Mouse (Mus musculus) intestine, embryonic 15.5 days (tissue): Measurements from ENCODE around the gene Oxt. TPM values are rescaled to one million over a fixed set of nuclear protein-coding genes. Genes with fewer than 3 reads are reported as not detected.
A peak's percentile ranks its signal among the peaks of the same experiment; 100 is the strongest.
"Not testable (repeated sequence)": the region's sequence is repeated elsewhere in the genome, so short reads cannot be mapped to it uniquely, and the experiment has no call there.

Experiments used
- ATAC-seq: fragments of 200-750 bp; cut with Nextera tagmentation; 2 replicates; pipeline ENCODE4 v1.8.0; 2017; ENCODE audit warnings: moderate TSS enrichment, moderate library complexity
- H3K27ac ChIP-seq: fragments of 300-500 bp; sonication (generic); 2 replicates; pipeline ENCODE4 v1.5.1; 2015; ENCODE audit warnings: mild to moderate bottlenecking, inconsistent platforms
- H3K27me3 ChIP-seq: fragments of 300-500 bp; sonication (generic); replicated peaks from 2 replicates; pipeline ENCODE4 v1.6.1; 2015; ENCODE audit warnings: inconsistent platforms
- H3K36me3 ChIP-seq: fragments of 300-500 bp; sonication (generic); 2 replicates; pipeline ENCODE4 v1.6.1; 2015; ENCODE audit warnings: inconsistent platforms
- H3K4me1 ChIP-seq: fragments of 300-500 bp; sonication (generic); replicated peaks from 2 replicates; pipeline ENCODE4 v1.6.1; 2015; ENCODE audit warnings: inconsistent platforms
- H3K4me2 ChIP-seq: fragments of 300-500 bp; sonication (generic); replicated peaks from 2 replicates; pipeline ENCODE4 v1.6.1; 2015; ENCODE audit warnings: mild to moderate bottlenecking, inconsistent platforms
- H3K4me3 ChIP-seq: fragments of 300-500 bp; sonication (generic); replicated peaks from 2 replicates; pipeline ENCODE4 v1.5.1; 2015; ENCODE audit warnings: inconsistent platforms
- H3K9ac ChIP-seq: fragments of 300-500 bp; sonication (generic); 2 replicates; pipeline ENCODE4 v1.6.1; 2015; ENCODE audit warnings: inconsistent platforms
- H3K9me3 ChIP-seq: fragments of 300-500 bp; sonication (generic); 2 replicates; pipeline ENCODE4 v1.6.1; 2016; ENCODE audit warnings: inconsistent platforms
- WGBS: fragments of 180-500 bp; shearing (Covaris S2); methylation state at CpG from one replicate; pipeline ENCODE4 v1.1.7; 2015; 5-methylcytosine and 5-hydroxymethylcytosine counted together
- polyA plus RNA-seq: library from polyadenylated mRNA; unstranded; fragments of >200 nt; fragmentation: Nextera tagmentation; extraction: Ambion mirVana; gene quantifications from 2 replicates; pipeline ENCODE4 v1.2.1, GENCODE M21; 2015

Gene Oxt
- polyA plus RNA-seq, 1 experiment from 2014 or later: not detected

DNA sequence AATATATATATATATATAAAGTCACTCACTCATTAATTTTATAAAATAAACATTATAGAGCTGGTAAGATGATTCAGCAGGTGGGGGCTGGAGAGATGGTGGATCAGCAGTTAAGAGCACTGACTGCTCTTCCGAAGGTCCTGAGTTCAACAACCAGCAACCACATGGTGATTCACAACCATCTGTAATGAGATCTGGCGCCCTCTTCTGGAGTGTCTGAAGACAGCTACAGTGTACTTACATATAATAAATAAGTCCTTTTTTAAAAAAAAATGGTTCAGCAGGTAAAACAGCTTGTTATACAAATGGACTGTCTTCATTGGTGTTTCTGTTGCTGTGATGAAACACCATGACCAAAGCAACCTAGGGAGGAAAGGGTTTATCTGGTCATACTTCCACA, 18.0 kb upstream of the Oxt start:
- Histone ChIP-seq H3K27me3 (no peaks in the 10 kb centered on the region), H3K4me1 (peaks cover 5% of the 10 kb centered on the region), H3K9me3 (no peaks in the 10 kb centered on the region), H3K27ac (no peak overlapping the region), H3K4me2 (no peak overlapping the region), H3K4me3 (no peak overlapping the region), H3K9ac (no peak overlapping the region), H3K36me3 (peaks cover 9% of the 10 kb centered on the region; the same call in 1 of the 2 replicates)
- 76% methylated on average over 2 of the region's 2 CpGs for WGBS
- no peak for ATAC-seq

DNA sequence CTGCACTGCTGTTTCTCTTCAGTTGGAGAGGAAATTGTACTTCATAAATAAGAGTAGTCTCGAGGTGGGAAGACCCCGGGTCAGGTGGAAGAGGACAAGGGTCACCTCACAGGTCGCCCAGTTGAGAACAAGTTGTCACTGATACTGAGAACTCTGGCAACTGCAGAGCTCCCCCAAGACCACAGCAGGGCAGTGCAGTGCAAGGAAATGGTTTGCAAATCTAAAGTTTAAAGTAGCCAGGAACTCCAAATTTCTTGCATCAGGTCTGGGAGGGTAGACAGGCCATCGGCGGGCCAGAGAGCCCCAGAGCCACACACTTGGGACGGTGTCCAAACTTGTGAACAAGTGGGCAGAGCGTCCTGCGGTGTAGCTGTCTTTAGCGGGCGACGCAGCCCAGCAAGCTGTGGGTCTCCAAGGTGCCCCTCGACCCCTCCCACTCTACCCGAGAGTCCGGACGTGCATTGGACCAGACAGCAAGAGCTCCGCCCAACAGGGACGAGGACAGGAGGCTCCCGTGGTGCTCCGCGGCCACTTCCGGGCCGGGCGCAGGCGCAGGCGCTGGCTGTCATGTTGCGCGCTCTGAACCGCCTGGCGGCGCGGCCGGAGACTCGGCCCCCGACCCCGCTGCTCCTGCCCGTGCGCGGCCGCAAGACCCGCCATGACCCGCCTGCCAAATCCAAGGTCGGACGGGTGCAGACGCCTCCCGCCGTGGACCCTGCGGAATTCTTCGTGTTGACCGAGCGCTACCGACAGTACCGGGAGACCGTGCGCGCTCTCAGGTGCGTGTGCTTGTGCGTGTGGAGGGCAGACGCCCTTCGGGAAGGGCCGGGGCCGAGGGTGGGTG, 12.5 kb upstream of the Oxt start, which contains the start of gene Mrps26:
Gene Mrps26, plus strand, starts transcription at position 531 of the 844 bp plus-strand sequence.
- under 1% methylated on average over 61 of the region's 61 CpGs for WGBS
- H3K9me3 ChIP-seq: no peaks in the 10 kb centered on the region
- H3K4me1 ChIP-seq: peaks cover 16% of the 10 kb centered on the region
- peak within 1 kb of the TSS; percentile 70 for H3K27ac ChIP-seq
- H3K9ac ChIP-seq: peak within 1 kb of the TSS; percentile 88
- no peaks in the 10 kb centered on the region for H3K27me3 ChIP-seq
- ATAC-seq: peak; percentile 100
- peaks cover 6% of the 10 kb centered on the region for H3K36me3 ChIP-seq
- H3K4me2 ChIP-seq: peak within 1 kb of the TSS; percentile 81
- H3K4me3 ChIP-seq: peak within 1 kb of the TSS; percentile 93

DNA sequence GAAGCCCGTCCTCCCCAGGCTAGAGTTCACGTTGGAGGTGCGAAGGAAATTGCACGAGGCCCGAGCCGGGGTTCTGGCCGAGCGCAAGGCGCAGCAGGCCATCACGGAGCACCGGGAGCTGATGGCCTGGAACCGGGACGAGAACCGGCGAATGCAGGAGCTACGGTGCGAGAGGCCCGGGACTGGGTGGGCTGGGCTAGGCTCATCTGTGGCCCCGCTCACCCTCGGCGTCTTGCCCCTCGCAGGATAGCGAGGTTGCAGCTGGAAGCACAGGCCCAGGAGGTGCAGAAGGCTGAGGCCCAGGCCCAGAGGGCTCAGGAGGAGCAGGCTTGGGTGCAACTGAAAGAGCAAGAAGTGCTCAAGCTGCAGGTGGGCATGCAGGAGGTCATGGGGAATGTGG, 11.9 kb upstream of the Oxt start:
- no peak for ATAC-seq
- 0 out of 2 replicates have a peak overlapping the region, but pooled peaks have one; percentile 40 for H3K27ac ChIP-seq
- WGBS: 0% methylated on average over 19 of the region's 23 CpGs

DNA sequence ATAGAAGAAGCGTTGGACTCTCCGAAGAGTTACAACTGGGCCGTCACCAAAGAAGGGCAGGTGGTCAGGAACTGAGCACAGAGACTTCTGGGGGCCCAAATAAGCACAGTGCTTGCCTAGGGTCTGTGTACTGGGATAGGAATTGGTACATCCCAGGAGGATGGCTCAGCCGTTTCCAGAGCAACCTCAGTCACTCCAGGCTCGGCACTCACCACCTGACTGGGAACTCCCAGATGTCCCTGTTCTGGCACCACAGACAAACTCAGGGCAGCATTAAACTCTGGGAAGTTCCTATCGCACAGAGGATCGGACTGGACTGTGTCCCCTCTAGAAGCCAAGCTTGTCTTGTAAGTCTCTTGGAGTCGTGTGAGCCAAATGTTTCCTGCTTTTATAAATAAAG, 11.0 kb upstream of the Oxt start:
- peaks cover 6% of the 10 kb centered on the region for H3K36me3 ChIP-seq
- H3K4me1 ChIP-seq: peaks cover 16% of the 10 kb centered on the region
- H3K27ac ChIP-seq: no peak overlapping the region
- H3K9me3 ChIP-seq: no peaks in the 10 kb centered on the region
- H3K9ac ChIP-seq: peak overlapping the region; percentile 88; the same call in 1 of the 2 replicates
- H3K27me3 ChIP-seq: no peaks in the 10 kb centered on the region
- H3K4me2 ChIP-seq: peak overlapping the region; percentile 81
- ATAC-seq: no peak
- WGBS: 81% methylated on average over 8 of the region's 8 CpGs
- H3K4me3 ChIP-seq: peak overlapping the region; percentile 93; the same call in 1 of the 2 replicates

More for the DNA sequence above, 11.9 kb upstream of the Oxt start:
- Histone ChIP-seq H3K4me2 (peak overlapping the region; percentile 81), H3K4me3 (peak overlapping the region; percentile 93), H3K4me1 (peaks cover 16% of the 10 kb centered on the region), H3K9me3 (no peaks in the 10 kb centered on the region), H3K36me3 (peaks cover 6% of the 10 kb centered on the region), H3K27me3 (no peaks in the 10 kb centered on the region), H3K9ac (peak overlapping the region; percentile 88)

DNA sequence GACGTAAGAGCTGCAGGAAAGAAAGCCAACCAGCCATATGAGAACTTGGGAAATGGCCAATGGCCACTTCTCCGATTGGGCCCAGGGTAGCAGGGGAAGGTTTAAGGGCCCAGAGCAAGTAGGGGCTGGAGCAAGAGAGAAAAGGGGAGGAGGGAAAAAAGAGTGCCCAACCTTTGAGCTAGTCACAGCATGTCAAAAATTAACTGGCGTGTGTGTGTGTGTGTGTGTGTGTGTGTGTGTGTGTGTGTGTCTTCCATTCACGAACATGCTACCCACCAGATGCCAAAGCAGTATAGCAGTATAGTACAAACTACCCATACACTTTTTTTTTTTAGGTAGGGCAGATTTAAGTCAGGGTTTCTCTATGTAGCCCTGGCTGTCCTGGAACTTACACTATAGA, 7.1 kb upstream of the Oxt start:
- 76% methylated on average over 4 of the region's 4 CpGs for WGBS
- Histone ChIP-seq H3K27me3 (no peaks in the 10 kb centered on the region), H3K9me3 (no peaks in the 10 kb centered on the region), H3K4me2 (no peak overlapping the region), H3K27ac (no peak overlapping the region), H3K9ac (no peak overlapping the region), H3K4me1 (peaks cover 9% of the 10 kb centered on the region), H3K36me3 (peaks cover 6% of the 10 kb centered on the region), H3K4me3 (no peak overlapping the region)
- no peak for ATAC-seq

DNA sequence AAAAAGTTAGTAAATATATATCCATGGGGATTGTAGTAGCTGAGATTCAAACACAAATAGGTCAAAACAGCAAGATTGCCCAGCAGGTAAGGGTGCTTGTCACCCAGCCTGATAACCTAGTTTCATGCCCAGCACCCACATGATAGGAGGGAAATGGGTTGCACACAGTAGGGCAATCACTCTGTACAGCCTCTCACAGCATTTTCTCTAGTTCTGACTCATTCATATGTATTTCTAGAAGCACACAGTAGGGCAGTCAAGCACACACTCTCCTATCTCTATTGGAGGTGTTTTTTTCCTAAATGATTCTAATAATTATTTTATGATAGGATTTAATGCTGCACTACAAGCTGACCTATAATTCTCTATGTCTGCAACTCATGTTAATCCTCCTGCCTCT, 6.0 kb upstream of the Oxt start:
- Histone ChIP-seq H3K4me2 (no peak overlapping the region), H3K9ac (no peak overlapping the region), H3K9me3 (no peaks in the 10 kb centered on the region), H3K27me3 (peaks cover 1% of the 10 kb centered on the region; the same call in 1 of the 2 replicates), H3K4me3 (no peak overlapping the region), H3K4me1 (peaks cover 2% of the 10 kb centered on the region), H3K27ac (no peak overlapping the region), H3K36me3 (peaks cover 6% of the 10 kb centered on the region)
- no peak for ATAC-seq

DNA sequence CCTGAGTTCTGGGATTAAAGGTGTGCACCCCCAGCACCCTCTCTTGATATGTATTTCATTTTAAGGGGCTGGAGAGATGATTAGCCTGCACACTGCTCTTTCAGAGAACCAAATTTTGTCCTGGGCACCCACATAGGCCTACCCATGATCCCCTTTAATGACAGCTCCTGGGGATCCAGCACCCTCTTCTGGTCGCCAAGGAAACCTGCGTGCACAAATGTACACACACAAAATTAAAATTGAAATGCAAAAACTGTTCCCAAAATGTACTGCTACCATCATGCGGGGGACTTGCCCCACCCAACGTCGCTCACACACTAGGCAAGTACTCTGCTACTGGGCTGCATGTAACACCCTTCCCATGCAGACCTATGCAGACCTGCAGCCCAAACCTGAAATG, 1.0 kb upstream of the Oxt start:
- peaks cover 10% of the 10 kb centered on the region for H3K4me1 ChIP-seq
- H3K9ac ChIP-seq: no peak overlapping the region
- no peaks in the 10 kb centered on the region for H3K36me3 ChIP-seq
- no peaks in the 10 kb centered on the region for H3K9me3 ChIP-seq
- H3K27ac ChIP-seq: no peak overlapping the region
- ATAC-seq: no peak
- H3K4me2 ChIP-seq: no peak overlapping the region
- H3K4me3 ChIP-seq: no peak overlapping the region
- 82% methylated on average over 5 of the region's 5 CpGs for WGBS
- H3K27me3 ChIP-seq: peaks cover 48% of the 10 kb centered on the region

DNA sequence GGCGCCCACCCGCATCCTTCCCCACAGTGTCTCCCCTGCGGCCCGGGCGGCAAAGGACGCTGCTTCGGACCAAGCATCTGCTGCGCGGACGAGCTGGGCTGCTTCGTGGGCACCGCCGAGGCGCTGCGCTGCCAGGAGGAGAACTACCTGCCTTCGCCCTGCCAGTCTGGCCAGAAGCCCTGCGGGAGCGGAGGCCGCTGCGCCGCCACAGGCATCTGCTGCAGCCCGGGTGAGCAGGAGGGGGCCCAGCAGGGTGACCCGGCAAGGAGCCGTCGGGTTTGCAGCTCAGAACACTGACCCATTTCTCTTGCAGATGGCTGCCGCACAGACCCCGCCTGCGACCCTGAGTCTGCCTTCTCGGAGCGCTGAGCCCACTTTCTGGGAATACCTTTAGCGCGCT, 591 bp downstream of the Oxt start:
- Histone ChIP-seq H3K4me3 (peak overlapping the region; percentile 32), H3K4me2 (peak overlapping the region; percentile 64), H3K27me3 (peaks cover 64% of the 10 kb centered on the region), H3K9ac (peak overlapping the region; percentile 32), H3K4me1 (peaks cover 23% of the 10 kb centered on the region)
- not testable (repeated sequence) for ATAC-seq, H3K36me3 ChIP-seq, H3K9me3 ChIP-seq, H3K27ac ChIP-seq
- WGBS: 4% methylated on average over 32 of the region's 32 CpGs

DNA sequence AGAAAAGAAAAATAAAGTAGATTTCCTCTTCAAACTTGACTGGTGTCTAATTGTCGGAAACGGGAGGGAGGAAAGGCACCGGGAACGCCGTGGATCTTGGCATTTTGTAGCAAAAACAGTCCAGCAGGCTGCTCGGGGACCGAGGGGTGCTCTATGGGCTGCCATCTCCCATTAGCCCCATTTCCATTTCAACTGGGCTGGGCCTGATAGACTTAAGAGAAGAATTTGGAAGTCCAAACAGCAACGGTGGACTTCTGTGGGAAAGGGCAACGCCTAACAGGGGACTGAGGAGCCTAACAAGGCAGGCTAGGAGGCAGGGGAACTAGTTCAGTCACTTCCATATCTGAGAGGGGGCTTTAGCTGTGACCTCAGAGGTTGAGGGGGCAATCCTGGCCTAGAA, 1.0 kb downstream of the Oxt start:
- H3K36me3 ChIP-seq: no peaks in the 10 kb centered on the region
- no peak overlapping the region for H3K27ac ChIP-seq
- WGBS: 9% methylated on average over 9 of the region's 9 CpGs
- ATAC-seq: 0 out of 2 replicates have a peak, but pooled peaks have one; percentile 16
- peak overlapping the region; percentile 64 for H3K4me2 ChIP-seq
- peaks cover 69% of the 10 kb centered on the region for H3K27me3 ChIP-seq
- no peak overlapping the region for H3K9ac ChIP-seq
- peaks cover 23% of the 10 kb centered on the region for H3K4me1 ChIP-seq
- peak overlapping the region; percentile 32 for H3K4me3 ChIP-seq
- H3K9me3 ChIP-seq: no peaks in the 10 kb centered on the region

DNA sequence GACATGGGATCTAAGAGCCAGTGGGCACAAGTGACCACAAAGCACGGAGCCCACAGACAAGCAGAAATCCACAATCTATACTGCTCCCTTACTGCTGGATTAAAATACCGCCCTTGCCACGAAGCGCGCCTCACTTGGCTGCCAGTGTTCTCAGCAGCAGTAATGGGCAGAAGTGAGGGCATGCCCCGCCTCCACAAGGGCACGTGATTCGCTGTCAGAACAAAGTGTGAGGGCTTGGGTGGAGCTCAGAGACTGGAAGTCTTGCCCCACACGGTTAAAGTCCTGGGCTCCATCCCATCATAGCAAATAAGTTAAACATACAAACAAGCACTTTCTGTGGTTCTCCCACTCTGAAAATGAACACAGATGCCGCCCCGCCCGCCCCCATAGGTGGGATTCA, 1.7 kb downstream of the Oxt start:
- Histone ChIP-seq H3K4me2 (peak overlapping the region; percentile 64), H3K4me3 (no peak overlapping the region), H3K4me1 (peaks cover 23% of the 10 kb centered on the region), H3K27me3 (peaks cover 75% of the 10 kb centered on the region), H3K9me3 (no peaks in the 10 kb centered on the region), H3K36me3 (no peaks in the 10 kb centered on the region), H3K27ac (no peak overlapping the region), H3K9ac (no peak overlapping the region)
- ATAC-seq: peak; percentile 73
- 6% methylated on average over 12 of the region's 12 CpGs for WGBS

DNA sequence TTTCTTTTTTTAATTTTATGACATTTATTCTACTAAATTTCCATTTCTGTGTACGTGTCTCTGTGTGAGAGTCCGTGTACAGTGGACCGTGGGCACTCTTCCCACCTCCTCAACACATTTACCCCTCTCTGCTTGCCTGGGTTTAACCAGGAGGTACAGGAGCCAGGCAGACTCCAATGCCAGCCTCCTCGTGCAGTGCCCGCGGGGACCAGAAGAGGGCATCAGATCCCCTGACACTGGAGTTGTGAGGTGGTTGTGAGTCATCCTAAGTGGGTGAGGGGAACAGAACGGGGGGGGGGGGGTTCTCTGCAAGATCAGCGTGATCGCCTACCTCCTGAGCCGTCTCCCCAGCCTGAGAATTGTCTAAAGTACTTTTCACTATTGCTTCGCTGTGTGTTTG, 2.2 kb downstream of the Oxt start:
- Histone ChIP-seq H3K9me3 (no peaks in the 10 kb centered on the region), H3K36me3 (no peaks in the 10 kb centered on the region), H3K4me3 (no peak overlapping the region), H3K4me2 (no peak overlapping the region), H3K27me3 (peaks cover 77% of the 10 kb centered on the region), H3K4me1 (peaks cover 23% of the 10 kb centered on the region), H3K9ac (no peak overlapping the region), H3K27ac (no peak overlapping the region)
- 11% methylated on average over 11 of the region's 11 CpGs for WGBS
- 0 out of 2 replicates have a peak, but pooled peaks have one; percentile 14 for ATAC-seq

DNA sequence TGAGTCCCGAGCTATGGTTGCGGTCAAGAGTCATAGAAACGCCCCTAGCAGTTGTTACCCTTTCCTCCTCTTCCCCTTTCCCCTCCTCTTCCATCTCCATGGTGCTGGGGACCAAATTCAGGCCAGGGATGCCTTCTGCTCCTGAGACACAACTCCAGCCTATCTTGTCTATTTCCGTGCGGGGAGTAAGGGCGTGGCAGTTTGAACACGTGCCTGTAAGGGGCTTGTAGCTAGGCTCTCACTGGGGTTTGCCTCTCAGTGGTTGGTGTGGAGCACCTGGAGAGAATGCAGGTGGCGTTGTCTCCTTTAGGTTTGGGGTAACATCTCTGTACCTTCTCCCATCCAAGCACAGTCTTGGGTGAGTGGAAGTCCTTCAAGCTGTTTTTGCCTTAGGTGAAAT, 3.8 kb downstream of the Oxt start:
- Histone ChIP-seq H3K27me3 (peaks cover 81% of the 10 kb centered on the region), H3K4me2 (no peak overlapping the region), H3K9me3 (no peaks in the 10 kb centered on the region), H3K36me3 (no peaks in the 10 kb centered on the region), H3K4me3 (no peak overlapping the region), H3K9ac (no peak overlapping the region), H3K27ac (no peak overlapping the region), H3K4me1 (peaks cover 23% of the 10 kb centered on the region)
- WGBS: 3% methylated on average over 8 of the region's 8 CpGs
- no peak for ATAC-seq

DNA sequence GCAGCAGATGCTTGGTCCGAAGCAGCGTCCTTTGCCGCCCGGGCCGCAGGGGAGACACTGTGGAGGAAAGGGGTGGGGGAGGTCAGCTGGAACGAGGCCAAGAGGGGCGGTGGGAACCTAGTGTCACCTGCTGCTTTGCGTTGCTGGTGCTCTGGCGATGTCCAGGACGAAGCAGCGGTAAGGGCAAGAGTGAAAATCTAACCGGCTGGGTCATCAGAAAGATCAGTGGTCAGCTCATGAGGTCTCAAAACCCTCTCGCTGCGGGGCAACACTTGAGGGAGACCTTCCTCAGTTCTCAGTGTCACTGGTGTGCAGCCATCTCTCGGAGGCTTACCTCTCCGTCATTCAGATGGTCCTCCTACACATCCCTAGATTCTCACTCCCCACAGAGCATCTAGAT, 5.2 kb downstream of the Oxt start:
- H3K4me1 ChIP-seq: peaks cover 23% of the 10 kb centered on the region
- no peak overlapping the region for H3K27ac ChIP-seq
- peaks cover 68% of the 10 kb centered on the region for H3K27me3 ChIP-seq
- peak overlapping the region; percentile 71 for H3K4me2 ChIP-seq
- ATAC-seq: no peak
- H3K9ac ChIP-seq: no peak overlapping the region
- H3K4me3 ChIP-seq: peak overlapping the region; percentile 32
- 3% methylated on average over 16 of the region's 16 CpGs for WGBS
- no peaks in the 10 kb centered on the region for H3K36me3 ChIP-seq
- no peaks in the 10 kb centered on the region for H3K9me3 ChIP-seq
